Mouse (Mus musculus): Measurements from ENCODE around the gene H2-Q7.

Gene H2-Q7

GRCm38 (mm10) chr17:35435577-35435976, 3.4 kb upstream of the H2-Q7 start:
- WGBS, result 74% methylated on average over 3 of the region's 3 CpGs

- WGBS, result 76% methylated on average over 1 of the region's 1 CpGs
Measured at GRCm38 (mm10) chr17:35437386-35437936, 1.5 kb upstream of the H2-Q7 start.

- WGBS, result 90% methylated on average over 2 of the region's 3 CpGs
Measured at GRCm38 (mm10) chr17:35438395-35438794, 560 bp upstream of the H2-Q7 start.

GRCm38 (mm10) chr17:35439295-35439747, 366 bp downstream of the H2-Q7 start:
- 1% methylated on average over 42 of the region's 48 CpGs for WGBS

GRCm38 (mm10) chr17:35439925-35440645, 1.1 kb downstream of the H2-Q7 start:
- 55% methylated on average over 27 of the region's 27 CpGs for WGBS

GRCm38 (mm10) chr17:35442376-35442775, 3.4 kb downstream of the H2-Q7 start:
- 92% methylated on average over 2 of the region's 2 CpGs for WGBS

GRCm38 (mm10) chr17:35444510-35444909, 5.6 kb downstream of the H2-Q7 start:
- WGBS, result 92% methylated on average over 2 of the region's 2 CpGs

GRCm38 (mm10) chr17:35458247-35458646, 19.3 kb downstream of the H2-Q7 start:
- no CpG with 5 or more reads among the region's 1 CpGs for WGBS

GRCm38 (mm10) chr17:35460513-35461341, 21.8 kb downstream of the H2-Q7 start:
- 63% methylated on average over 3 of the region's 9 CpGs for WGBS

GRCm38 (mm10) chr17:35465651-35466050, 26.7 kb downstream of the H2-Q7 start:
- 12% methylated on average over 8 of the region's 8 CpGs for WGBS

- 67% methylated on average over 3 of the region's 3 CpGs for WGBS
Measured at GRCm38 (mm10) chr17:35468936-35469335, 30.0 kb downstream of the H2-Q7 start.

GRCm38 (mm10) chr17:35469842-35470751, 31.1 kb downstream of the H2-Q7 start, which contains the start of gene H2-Q10:
H2-Q10 (plus strand) TSS chr17:35470089.
- 2% methylated on average over 80 of the region's 80 CpGs for WGBS

GRCm38 (mm10) chr17:35484066-35484465, 45.1 kb downstream of the H2-Q7 start:
- 1% methylated on average over 9 of the region's 9 CpGs for WGBS

- WGBS, result 67% methylated on average over 4 of the region's 4 CpGs
Measured at GRCm38 (mm10) chr17:35485702-35486101, 46.7 kb downstream of the H2-Q7 start.

GRCm38 (mm10) chr17:35486726-35487125, 47.8 kb downstream of the H2-Q7 start:
- WGBS, result 66% methylated on average over 10 of the region's 10 CpGs

GRCm38 (mm10) chr17:35488041-35488440, 49.1 kb downstream of the H2-Q7 start:
- 97% methylated on average over 2 of the region's 2 CpGs for WGBS

- 60% methylated on average over 5 of the region's 5 CpGs for WGBS
Measured at GRCm38 (mm10) chr17:35490320-35490719, 51.4 kb downstream of the H2-Q7 start.
